Mouse (Mus musculus): ENCODE data around the gene Polh.

GRCm38 (mm10) chr17:46201151-46201550, 1.3 kb downstream of the Polh start:
- TF ChIP-seq CTCF (IDR thresholded peaks at IDR 0.05; ENCODE audit: extremely low read depth, insufficient read length, insufficient replicate concordance, low read depth, low read length) (no peak), POLR2A (IDR thresholded peaks at IDR 0.05; ENCODE audit: low read depth, low read length) (no peak)
